ENCODE assay signal across 24 mouse cellular contexts in genomic region chr19:6651192-6651591, GRCm38 (mm10).
A peak's percentile ranks its signal among the peaks of the same experiment; 100 is the strongest.
DNase-seq lines count a peak whose midpoint lies in the region; ATAC-seq lines count a peak whose summit lies in the region.
"Had no signal": no experiment of that assay in that cellular context is flagged by ENCODE, and none has a peak within 500 bp of the region (broad histone marks: within the 10 kb centered on the region; RNA-seq: fewer than 3 reads in every experiment).

No protein-coding gene starts in this region.

- H3K4me2 ChIP-seq in hindbrain, embryonic 14.5 days (replicated peaks) = no peak overlapping the region
- H3K4me2 ChIP-seq in hindbrain, embryonic 12.5 days (replicated peaks) = no peak overlapping the region
- H3K4me2 ChIP-seq in neural tube, embryonic 15.5 days = no peak overlapping the region
- no peak overlapping the region for H3K4me2 ChIP-seq in heart, embryonic 12.5 days
- H3K4me2 ChIP-seq: hindbrain, embryonic 15.5 days; limb, embryonic 13.5 days; liver, embryonic 12.5 days; neural tube, embryonic 12.5 days had no signal

- peak overlapping the region; percentile 29; the same call in 1 of the 2 replicates for H3K27ac ChIP-seq in hindbrain, embryonic 14.5 days
- H3K27ac ChIP-seq in hindbrain, embryonic 12.5 days = no peak overlapping the region
- peak overlapping the region; percentile 14; the same call in 1 of the 2 replicates for H3K27ac ChIP-seq in neural tube, embryonic 15.5 days (replicated peaks)
- no peak overlapping the region for H3K27ac ChIP-seq in heart, embryonic 12.5 days (ENCODE audit: poor library complexity, severe bottlenecking)
- H3K27ac ChIP-seq: gastrocnemius, adult 2 months; limb, embryonic 13.5 days; liver, embryonic 12.5 days; neural tube, embryonic 12.5 days had no signal

- no peak for ATAC-seq in hindbrain, embryonic 14.5 days (ENCODE audit: low FRiP score)
- ATAC-seq in hindbrain, embryonic 12.5 days (ENCODE audit: low FRiP score) = no peak
- no peak for ATAC-seq in neural tube, embryonic 15.5 days (ENCODE audit: low FRiP score)
- ATAC-seq in heart, embryonic 12.5 days (ENCODE audit: insufficient number of reproducible peaks, low FRiP score) = no peak
- ATAC-seq: intestine, embryonic 16.5 days; liver, embryonic 12.5 days had no signal

- no peak overlapping the region for H3K4me3 ChIP-seq in hindbrain, embryonic 14.5 days (replicated peaks; ENCODE audit: low read length)
- H3K4me3 ChIP-seq in hindbrain, embryonic 12.5 days = no peak overlapping the region
- H3K4me3 ChIP-seq in neural tube, embryonic 15.5 days (replicated peaks) = no peak overlapping the region
- H3K4me3 ChIP-seq in heart, embryonic 12.5 days = no peak overlapping the region
- H3K4me3 ChIP-seq: gastrocnemius, adult 2 months; hindbrain, embryonic 15.5 days; limb, embryonic 13.5 days; liver, embryonic 12.5 days; neural tube, embryonic 12.5 days had no signal

- no peaks in the 10 kb centered on the region for H3K27me3 ChIP-seq in hindbrain, embryonic 14.5 days (ENCODE audit: control insufficient read depth, insufficient read depth, low read length)
- no peaks in the 10 kb centered on the region for H3K27me3 ChIP-seq in hindbrain, embryonic 12.5 days
- no peaks in the 10 kb centered on the region for H3K27me3 ChIP-seq in neural tube, embryonic 15.5 days (replicated peaks)
- no peaks in the 10 kb centered on the region for H3K27me3 ChIP-seq in heart, embryonic 12.5 days (replicated peaks)
- H3K27me3 ChIP-seq: hindbrain, embryonic 15.5 days; limb, embryonic 13.5 days; neural tube, embryonic 12.5 days had no signal

- no peaks in the 10 kb centered on the region for H3K9me3 ChIP-seq in hindbrain, embryonic 14.5 days (ENCODE audit: control insufficient read depth, low read length)
- no peaks in the 10 kb centered on the region for H3K9me3 ChIP-seq in hindbrain, embryonic 12.5 days (replicated peaks)
- H3K9me3 ChIP-seq in neural tube, embryonic 15.5 days (replicated peaks) = no peaks in the 10 kb centered on the region
- H3K9me3 ChIP-seq in heart, embryonic 12.5 days (replicated peaks) = peaks cover 15% of the 10 kb centered on the region; the same call in 1 of the 2 replicates
- H3K9me3 ChIP-seq: hindbrain, embryonic 15.5 days; limb, embryonic 13.5 days; liver, embryonic 12.5 days; neural tube, embryonic 12.5 days had no signal

- no peaks in the 10 kb centered on the region for H3K4me1 ChIP-seq in hindbrain, embryonic 14.5 days (replicated peaks; ENCODE audit: control insufficient read depth, insufficient read depth, low read length)
- H3K4me1 ChIP-seq in hindbrain, embryonic 12.5 days = peaks cover 6% of the 10 kb centered on the region; the same call in 1 of the 2 replicates
- 0 out of 2 replicates have a peak, but pooled peaks cover 6% of the 10 kb centered on the region for H3K4me1 ChIP-seq in neural tube, embryonic 15.5 days
- H3K4me1 ChIP-seq in heart, embryonic 12.5 days (replicated peaks) = no peaks in the 10 kb centered on the region
- H3K4me1 ChIP-seq: limb, embryonic 13.5 days; liver, embryonic 12.5 days; neural tube, embryonic 12.5 days had no signal

- no peaks in the 10 kb centered on the region for H3K36me3 ChIP-seq in hindbrain, embryonic 14.5 days (replicated peaks; ENCODE audit: control insufficient read depth, insufficient read depth)
- no peaks in the 10 kb centered on the region for H3K36me3 ChIP-seq in hindbrain, embryonic 12.5 days
- no peaks in the 10 kb centered on the region for H3K36me3 ChIP-seq in neural tube, embryonic 15.5 days
- H3K36me3 ChIP-seq in heart, embryonic 12.5 days = no peaks in the 10 kb centered on the region
- H3K36me3 ChIP-seq: hindbrain, embryonic 15.5 days; limb, embryonic 13.5 days; liver, embryonic 12.5 days; neural tube, embryonic 12.5 days had no signal

- no peak overlapping the region for H3K9ac ChIP-seq in hindbrain, embryonic 14.5 days
- H3K9ac ChIP-seq in hindbrain, embryonic 12.5 days = no peak overlapping the region
- no peak overlapping the region for H3K9ac ChIP-seq in neural tube, embryonic 15.5 days (replicated peaks)
- no peak overlapping the region for H3K9ac ChIP-seq in heart, embryonic 12.5 days
- H3K9ac ChIP-seq: hindbrain, embryonic 15.5 days; limb, embryonic 13.5 days; liver, embryonic 12.5 days; neural tube, embryonic 12.5 days had no signal

- peak; percentile 32 to 39 for DNase-seq in cerebellum, postnatal 14 days
- DNase-seq in cerebellum, adult 9-10 months = no peak
- no peak for DNase-seq in hindbrain, embryonic 14.5 days (ENCODE audit: low spot score)
- DNase-seq in neural tube, embryonic 10.5 days (ENCODE audit: extremely low spot score, low spot score) = no peak
- no peak for DNase-seq in frontal cortex, adult 2 months (ENCODE audit: extremely low spot score in 1 of 2, low spot score in 1 of 2)
- DNase-seq: adrenal gland, postnatal 14 days; cerebellum, adult 9-11 months; gastrocnemius, adult 2 months; kidney, adult 9 months; kidney, postnatal 14 days; layer of hippocampus, postnatal 36 days; lung, adult 18-20 months; lung, postnatal 14 days; right cerebral cortex, adult 18-20 months; right cerebral cortex, postnatal 4 days; thymus, postnatal 14 days had no signal

- WGBS in hindbrain, embryonic 14.5 days = 65% methylated on average over 5 of the region's 5 CpGs
- 70% methylated on average over 5 of the region's 5 CpGs for WGBS in hindbrain, embryonic 12.5 days
- 59% methylated on average over 5 of the region's 5 CpGs for WGBS in neural tube, embryonic 15.5 days
- WGBS in heart, embryonic 12.5 days = 57% methylated on average over 5 of the region's 5 CpGs

Comparison
In these comparisons a context has a peak if more than half of its experiments do, and no peak if none do; other contexts are left out.
1. DNase-seq: peak in cerebellum, postnatal 14 days (2 of 2); none in cerebellum, adult 9-10 months (single experiment), hindbrain, embryonic 14.5 days (single experiment), neural tube, embryonic 10.5 days (single experiment) and frontal cortex, adult 2 months (0 of 2).
2. H3K27ac ChIP-seq: peak in hindbrain, embryonic 14.5 days (single experiment) and neural tube, embryonic 15.5 days (single experiment); none in hindbrain, embryonic 12.5 days (single experiment) and heart, embryonic 12.5 days (single experiment).